Mouse (Mus musculus) midbrain, embryonic 13.5 days (tissue): ENCODE measurements around the gene Micu2. TPM values are rescaled to one million over a fixed set of nuclear protein-coding genes. Genes with fewer than 3 reads are reported as not detected.
"Not testable (repeated sequence)": the region's sequence is repeated elsewhere in the genome, so short reads cannot be mapped to it uniquely, and the experiment has no call there.

Experiments used
- ATAC-seq: fragments of 200-750 bp; cut with Nextera tagmentation; 2 replicates; pipeline ENCODE4 v1.8.0; 2017; ENCODE audit warnings: mild to moderate bottlenecking, moderate TSS enrichment, moderate library complexity
- H3K27ac ChIP-seq: fragments of 300-500 bp; sonication (generic); 2 replicates; pipeline ENCODE4 v1.5.1; 2015; ENCODE audit warnings: inconsistent platforms, mild to moderate bottlenecking, moderate library complexity
- H3K27me3 ChIP-seq: fragments of 300-500 bp; sonication (generic); 2 replicates; pipeline ENCODE4 v1.6.1; 2015; ENCODE audit warnings: mild to moderate bottlenecking, inconsistent platforms
- H3K36me3 ChIP-seq: fragments of 300-500 bp; sonication (generic); 2 replicates; pipeline ENCODE4 v1.6.1; 2015; ENCODE audit warnings: mild to moderate bottlenecking, inconsistent platforms
- H3K4me1 ChIP-seq: fragments of 300-500 bp; sonication (generic); replicated peaks from 2 replicates; pipeline ENCODE4 v1.6.1; 2015; ENCODE audit warnings: inconsistent platforms
- H3K4me2 ChIP-seq: fragments of 300-500 bp; sonication (generic); replicated peaks from 2 replicates; pipeline ENCODE4 v1.6.1; 2015; ENCODE audit warnings: moderate library complexity, mild to moderate bottlenecking, inconsistent platforms
- H3K4me3 ChIP-seq: fragments of 300-500 bp; sonication (generic); replicated peaks from 2 replicates; pipeline ENCODE4 v1.5.1; 2015; ENCODE audit warnings: mild to moderate bottlenecking, inconsistent platforms
- H3K9ac ChIP-seq: fragments of 300-500 bp; sonication (generic); replicated peaks from 2 replicates; pipeline ENCODE4 v1.6.1; 2015; ENCODE audit warnings: mild to moderate bottlenecking, inconsistent platforms
- H3K9me3 ChIP-seq: fragments of 300-500 bp; sonication (generic); 2 replicates; pipeline ENCODE4 v1.6.1; 2016; ENCODE audit warnings: mild to moderate bottlenecking, inconsistent platforms
- WGBS: fragments of 180-500 bp; shearing (Covaris S2); methylation state at CpG from one replicate; pipeline ENCODE4 v1.1.7; 2015; 5-methylcytosine and 5-hydroxymethylcytosine counted together
- polyA plus RNA-seq: library from polyadenylated mRNA; unstranded; fragments of >200 nt; fragmentation: Nextera tagmentation; extraction: Ambion mirVana; gene quantifications from 2 replicates; pipeline ENCODE4 v1.2.1, GENCODE M21; 2015

The Micu2 gene
- polyA plus RNA-seq, 1 experiment from 2014 or later: 67.0 TPM

GRCm38 (mm10) chr14:57911316-57911715, 87.7 kb downstream of the Micu2 start:
- Histone ChIP-seq H3K4me2 (no peak overlapping the region), H3K36me3 (peaks cover 12% of the 10 kb centered on the region), H3K9ac (no peak overlapping the region), H3K27me3 (no peaks in the 10 kb centered on the region), H3K27ac (no peak overlapping the region), H3K9me3 (no peaks in the 10 kb centered on the region), H3K4me3 (no peak overlapping the region), H3K4me1 (peaks cover 3% of the 10 kb centered on the region)
- peak; percentile 51 for ATAC-seq
- WGBS: 77% methylated on average over 4 of the region's 4 CpGs

- peak; percentile 93 for ATAC-seq
- Histone ChIP-seq H3K36me3 (peaks cover 5% of the 10 kb centered on the region), H3K27ac (peak overlapping the region; percentile 19; the same call in 1 of the 2 replicates), H3K4me2 (peak overlapping the region; percentile 59), H3K4me1 (peaks cover 3% of the 10 kb centered on the region), H3K4me3 (peak overlapping the region; percentile 33), H3K27me3 (no peaks in the 10 kb centered on the region), H3K9ac (peak overlapping the region; percentile 59), H3K9me3 (no peaks in the 10 kb centered on the region)
- 21% methylated on average over 26 of the region's 26 CpGs for WGBS
Measured at GRCm38 (mm10) chr14:57910501-57911068, 88.5 kb downstream of the Micu2 start.

GRCm38 (mm10) chr14:57909297-57909696, 89.8 kb downstream of the Micu2 start:
- ATAC-seq: no peak

GRCm38 (mm10) chr14:57908431-57908830, 90.6 kb downstream of the Micu2 start:
- no peak for ATAC-seq
- no peaks in the 10 kb centered on the region for H3K9me3 ChIP-seq
- WGBS: 69% methylated on average over 2 of the region's 2 CpGs
- H3K9ac ChIP-seq: no peak overlapping the region
- H3K36me3 ChIP-seq: no peaks in the 10 kb centered on the region
- H3K27ac ChIP-seq: no peak overlapping the region
- H3K4me3 ChIP-seq: no peak overlapping the region
- no peak overlapping the region for H3K4me2 ChIP-seq
- H3K27me3 ChIP-seq: no peaks in the 10 kb centered on the region
- peaks cover 3% of the 10 kb centered on the region for H3K4me1 ChIP-seq

More at GRCm38 (mm10) chr14:57909297-57909696, 89.8 kb downstream of the Micu2 start:
- Histone ChIP-seq H3K4me2 (no peak overlapping the region), H3K36me3 (no peaks in the 10 kb centered on the region), H3K27me3 (no peaks in the 10 kb centered on the region), H3K9me3 (no peaks in the 10 kb centered on the region), H3K4me1 (peaks cover 3% of the 10 kb centered on the region), H3K4me3 (no peak overlapping the region), H3K9ac (no peak overlapping the region), H3K27ac (no peak overlapping the region)
- WGBS: 74% methylated on average over 5 of the region's 5 CpGs

GRCm38 (mm10) chr14:57901998-57902397, 97.1 kb downstream of the Micu2 start:
- 62% methylated on average over 1 of the region's 1 CpGs for WGBS
- no peaks in the 10 kb centered on the region for H3K36me3 ChIP-seq
- no peaks in the 10 kb centered on the region for H3K9me3 ChIP-seq
- no peak for ATAC-seq
- H3K27me3 ChIP-seq: no peaks in the 10 kb centered on the region
- H3K4me2 ChIP-seq: no peak overlapping the region
- H3K4me1 ChIP-seq: no peaks in the 10 kb centered on the region
- H3K27ac ChIP-seq: no peak overlapping the region
- H3K4me3 ChIP-seq: no peak overlapping the region
- H3K9ac ChIP-seq: no peak overlapping the region

GRCm38 (mm10) chr14:57896882-57897281, 102.2 kb downstream of the Micu2 start:
- H3K36me3 ChIP-seq: no peaks in the 10 kb centered on the region
- no peak overlapping the region for H3K4me3 ChIP-seq
- H3K4me2 ChIP-seq: no peak overlapping the region
- WGBS: 94% methylated on average over 12 of the region's 12 CpGs
- H3K4me1 ChIP-seq: no peaks in the 10 kb centered on the region
- no peaks in the 10 kb centered on the region for H3K27me3 ChIP-seq
- H3K9ac ChIP-seq: no peak overlapping the region
- no peaks in the 10 kb centered on the region for H3K9me3 ChIP-seq
- H3K27ac ChIP-seq: no peak overlapping the region
- no peak for ATAC-seq

GRCm38 (mm10) chr14:57896088-57896871, 102.8 kb downstream of the Micu2 start:
- H3K27ac ChIP-seq, H3K9ac ChIP-seq, ATAC-seq, H3K4me1 ChIP-seq, H3K4me3 ChIP-seq, H3K9me3 ChIP-seq, H3K27me3 ChIP-seq, H3K36me3 ChIP-seq, H3K4me2 ChIP-seq: not testable (repeated sequence)
- 64% methylated on average over 8 of the region's 8 CpGs for WGBS

- no peak for ATAC-seq
- H3K4me3 ChIP-seq: no peak overlapping the region
- H3K36me3 ChIP-seq: no peaks in the 10 kb centered on the region
- no peak overlapping the region for H3K27ac ChIP-seq
- 82% methylated on average over 2 of the region's 2 CpGs for WGBS
- H3K4me2 ChIP-seq: no peak overlapping the region
- no peak overlapping the region for H3K9ac ChIP-seq
- H3K4me1 ChIP-seq: no peaks in the 10 kb centered on the region
- no peaks in the 10 kb centered on the region for H3K9me3 ChIP-seq
- H3K27me3 ChIP-seq: no peaks in the 10 kb centered on the region
Measured at GRCm38 (mm10) chr14:57894346-57894745, 104.7 kb downstream of the Micu2 start.

- no peak overlapping the region for H3K27ac ChIP-seq
- WGBS: 100% methylated on average over 1 of the region's 1 CpGs
- H3K27me3 ChIP-seq: no peaks in the 10 kb centered on the region
- H3K4me1 ChIP-seq: peaks cover 11% of the 10 kb centered on the region
- no peak overlapping the region for H3K4me3 ChIP-seq
- no peak overlapping the region for H3K4me2 ChIP-seq
- no peaks in the 10 kb centered on the region for H3K9me3 ChIP-seq
- H3K9ac ChIP-seq: no peak overlapping the region
- no peaks in the 10 kb centered on the region for H3K36me3 ChIP-seq
- no peak for ATAC-seq
Measured at GRCm38 (mm10) chr14:57892961-57893360, 106.1 kb downstream of the Micu2 start.

GRCm38 (mm10) chr14:57890011-57890842, 108.8 kb downstream of the Micu2 start, which contains the start of gene Zdhhc20:
Zdhhc20 (minus strand) TSS chr14:57890276.
- WGBS: 4% methylated on average over 63 of the region's 65 CpGs
- H3K9ac ChIP-seq: peak within 1 kb of the TSS; percentile 96
- ATAC-seq: peak; percentile 95

GRCm38 (mm10) chr14:57889541-57890010, 109.5 kb downstream of the Micu2 start:
- Histone ChIP-seq H3K36me3 (peaks cover 5% of the 10 kb centered on the region; the same call in 1 of the 2 replicates), H3K9me3 (no peaks in the 10 kb centered on the region), H3K4me1 (peaks cover 22% of the 10 kb centered on the region), H3K9ac (peak overlapping the region; percentile 96), H3K27ac (peak overlapping the region; percentile 87), H3K27me3 (no peaks in the 10 kb centered on the region), H3K4me2 (peak overlapping the region; percentile 67), H3K4me3 (peak overlapping the region; percentile 95)
- ATAC-seq: peak; percentile 22
- WGBS: under 1% methylated on average over 37 of the region's 37 CpGs

More at GRCm38 (mm10) chr14:57890011-57890842, 108.8 kb downstream of the Micu2 start, which contains the start of gene Zdhhc20:
- H3K27ac ChIP-seq: peak within 1 kb of the TSS; percentile 87
- H3K36me3 ChIP-seq: peaks cover 1% of the 10 kb centered on the region; the same call in 1 of the 2 replicates
- no peaks in the 10 kb centered on the region for H3K27me3 ChIP-seq
- peak within 1 kb of the TSS; percentile 95 for H3K4me3 ChIP-seq
- peak within 1 kb of the TSS; percentile 67 for H3K4me2 ChIP-seq
- H3K9me3 ChIP-seq: no peaks in the 10 kb centered on the region
- peaks cover 22% of the 10 kb centered on the region for H3K4me1 ChIP-seq
